Mouse (Mus musculus): ENCODE results near the gene Sorl1. TPM values are rescaled to one million over a fixed set of nuclear protein-coding genes. Genes with fewer than 3 reads are reported as not detected.

Sorl1 gene
- polyA plus RNA-seq, 2 experiments, result 7.9 to 8.2 TPM

- no peaks in the 10 kb centered on the region for H3K27me3 ChIP-seq (ENCODE audit: control insufficient read depth, insufficient read depth, low read length)
- 83% methylated on average over 12 of the region's 12 CpGs for WGBS
- no peak for DNase-seq (ENCODE audit: low spot score)
Observed at GRCm38 (mm10) chr9:42053591-42054190, 70.4 kb downstream of the Sorl1 start.

GRCm38 (mm10) chr9:42052713-42053356 lies 71.3 kb downstream of the Sorl1 start:
- DNase-seq (ENCODE audit: low spot score) (peak; percentile 80), ATAC-seq (ENCODE audit: low FRiP score, low read depth) (0 out of 2 replicates have a peak, but pooled peaks have one; percentile 37)
- Histone ChIP-seq H3K27me3 (ENCODE audit: control insufficient read depth, insufficient read depth, low read length) (no peaks in the 10 kb centered on the region), H3K4me2 (replicated peaks; ENCODE audit: low read depth, low read length, severe bottlenecking) (no peak overlapping the region), H3K9ac (ENCODE audit: low read depth, low read length, severe bottlenecking) (no peak overlapping the region), H3K27ac (replicated peaks; ENCODE audit: low read depth, low read length) (peak overlapping the region; percentile 26; the same call in 1 of the 2 replicates), H3K4me3 (replicated peaks; ENCODE audit: low read length) (no peak overlapping the region), H3K4me1 (ENCODE audit: control insufficient read depth, insufficient read depth, low read length) (peaks cover 18% of the 10 kb centered on the region), H3K9me3 (ENCODE audit: control insufficient read depth, low read length) (no peaks in the 10 kb centered on the region), H3K36me3 (ENCODE audit: control insufficient read depth, insufficient read depth, low read length) (no peaks in the 10 kb centered on the region)
- 36% methylated on average over 12 of the region's 12 CpGs for WGBS
- no peak for TF ChIP-seq POLR2A (IDR thresholded peaks at IDR 0.05; ENCODE audit: borderline replicate concordance, extremely low read depth, insufficient read depth, insufficient read length)

More at GRCm38 (mm10) chr9:42053591-42054190, 70.4 kb downstream of the Sorl1 start:
- peaks cover 18% of the 10 kb centered on the region for H3K4me1 ChIP-seq (ENCODE audit: control insufficient read depth, insufficient read depth, low read length)
- H3K9me3 ChIP-seq (ENCODE audit: control insufficient read depth, low read length), result no peaks in the 10 kb centered on the region
- ATAC-seq (ENCODE audit: low FRiP score, low read depth), result no peak
- no peak overlapping the region for H3K4me3 ChIP-seq (replicated peaks; ENCODE audit: low read length)
- no peak overlapping the region for H3K9ac ChIP-seq (ENCODE audit: low read depth, low read length, severe bottlenecking)
- peak overlapping the region; percentile 26; the same call in 1 of the 2 replicates for H3K27ac ChIP-seq (replicated peaks; ENCODE audit: low read depth, low read length)
- H3K36me3 ChIP-seq (ENCODE audit: control insufficient read depth, insufficient read depth, low read length), result no peaks in the 10 kb centered on the region
- no peak for TF ChIP-seq POLR2A (IDR thresholded peaks at IDR 0.05; ENCODE audit: borderline replicate concordance, extremely low read depth, insufficient read depth, insufficient read length)
- no peak overlapping the region for H3K4me2 ChIP-seq (replicated peaks; ENCODE audit: low read depth, low read length, severe bottlenecking)

GRCm38 (mm10) chr9:42048542-42048941 lies 75.6 kb downstream of the Sorl1 start:
- WGBS, result 75% methylated on average over 2 of the region's 2 CpGs

GRCm38 (mm10) chr9:42047786-42048185 lies 76.3 kb downstream of the Sorl1 start:
- 65% methylated on average over 5 of the region's 5 CpGs for WGBS
- Histone ChIP-seq H3K27ac (replicated peaks; ENCODE audit: low read depth, low read length) (no peak overlapping the region), H3K4me1 (ENCODE audit: control insufficient read depth, insufficient read depth, low read length) (peaks cover 4% of the 10 kb centered on the region; the same call in 1 of the 2 replicates)

More at GRCm38 (mm10) chr9:42048542-42048941, 75.6 kb downstream of the Sorl1 start:
- DNase-seq (ENCODE audit: low spot score) (no peak), ATAC-seq (ENCODE audit: low FRiP score, low read depth) (no peak)
- Histone ChIP-seq H3K4me1 (ENCODE audit: control insufficient read depth, insufficient read depth, low read length) (peaks cover 11% of the 10 kb centered on the region), H3K4me2 (replicated peaks; ENCODE audit: low read depth, low read length, severe bottlenecking) (no peak overlapping the region), H3K27me3 (ENCODE audit: control insufficient read depth, insufficient read depth, low read length) (no peaks in the 10 kb centered on the region), H3K9me3 (ENCODE audit: control insufficient read depth, low read length) (no peaks in the 10 kb centered on the region), H3K9ac (ENCODE audit: low read depth, low read length, severe bottlenecking) (no peak overlapping the region), H3K27ac (replicated peaks; ENCODE audit: low read depth, low read length) (no peak overlapping the region), H3K36me3 (ENCODE audit: control insufficient read depth, insufficient read depth, low read length) (no peaks in the 10 kb centered on the region), H3K4me3 (replicated peaks; ENCODE audit: low read length) (no peak overlapping the region)
- TF ChIP-seq POLR2A (IDR thresholded peaks at IDR 0.05; ENCODE audit: borderline replicate concordance, extremely low read depth, insufficient read depth, insufficient read length), result no peak

GRCm38 (mm10) chr9:42046248-42046647 lies 77.8 kb downstream of the Sorl1 start:
- Histone ChIP-seq H3K4me3 (replicated peaks; ENCODE audit: low read length) (no peak overlapping the region), H3K36me3 (ENCODE audit: control insufficient read depth, insufficient read depth, low read length) (no peaks in the 10 kb centered on the region), H3K9me3 (ENCODE audit: control insufficient read depth, low read length) (no peaks in the 10 kb centered on the region), H3K4me1 (ENCODE audit: control insufficient read depth, insufficient read depth, low read length) (no peaks in the 10 kb centered on the region), H3K27ac (replicated peaks; ENCODE audit: low read depth, low read length) (no peak overlapping the region), H3K27me3 (ENCODE audit: control insufficient read depth, insufficient read depth, low read length) (no peaks in the 10 kb centered on the region), H3K9ac (ENCODE audit: low read depth, low read length, severe bottlenecking) (no peak overlapping the region), H3K4me2 (replicated peaks; ENCODE audit: low read depth, low read length, severe bottlenecking) (no peak overlapping the region)
- 92% methylated on average over 11 of the region's 11 CpGs for WGBS
- DNase-seq (ENCODE audit: low spot score), result no peak
- ATAC-seq (ENCODE audit: low FRiP score, low read depth), result no peak
- TF ChIP-seq POLR2A (IDR thresholded peaks at IDR 0.05; ENCODE audit: borderline replicate concordance, extremely low read depth, insufficient read depth, insufficient read length), result no peak

More at GRCm38 (mm10) chr9:42047786-42048185, 76.3 kb downstream of the Sorl1 start:
- Histone ChIP-seq H3K4me3 (replicated peaks; ENCODE audit: low read length) (no peak overlapping the region), H3K9me3 (ENCODE audit: control insufficient read depth, low read length) (no peaks in the 10 kb centered on the region), H3K9ac (ENCODE audit: low read depth, low read length, severe bottlenecking) (no peak overlapping the region), H3K27me3 (ENCODE audit: control insufficient read depth, insufficient read depth, low read length) (no peaks in the 10 kb centered on the region), H3K4me2 (replicated peaks; ENCODE audit: low read depth, low read length, severe bottlenecking) (no peak overlapping the region), H3K36me3 (ENCODE audit: control insufficient read depth, insufficient read depth, low read length) (no peaks in the 10 kb centered on the region)
- no peak for TF ChIP-seq POLR2A (IDR thresholded peaks at IDR 0.05; ENCODE audit: borderline replicate concordance, extremely low read depth, insufficient read depth, insufficient read length)
- DNase-seq (ENCODE audit: low spot score) (no peak), ATAC-seq (ENCODE audit: low FRiP score, low read depth) (no peak)
